Mouse (Mus musculus) heart, embryonic 13.5 days (tissue): Measurements from ENCODE around the gene Schip1. TPM values are rescaled to one million over a fixed set of nuclear protein-coding genes. Genes with fewer than 3 reads are reported as not detected.
"Not testable (repeated sequence)": the region's sequence is repeated elsewhere in the genome, so short reads cannot be mapped to it uniquely, and the experiment has no call there.

Experiments used
- ATAC-seq: fragments of 200-750 bp; cut with Nextera tagmentation; 2 replicates; pipeline ENCODE4 v1.8.0; 2017; ENCODE audit warnings: moderate TSS enrichment; ENCODE audit not compliant: insufficient number of reproducible peaks, low FRiP score, low TSS enrichment; ENCODE audit errors: extremely low read depth
- H3K27ac ChIP-seq: fragments of 300-500 bp; sonication (generic); replicated peaks from 2 replicates; pipeline ENCODE4 v1.5.1; 2015; ENCODE audit warnings: moderate library complexity, mild to moderate bottlenecking, inconsistent platforms
- H3K27me3 ChIP-seq: fragments of 300-500 bp; sonication (generic); replicated peaks from 2 replicates; pipeline ENCODE4 v1.6.1; 2015; ENCODE audit warnings: mild to moderate bottlenecking, inconsistent platforms
- H3K36me3 ChIP-seq: fragments of 300-500 bp; sonication (generic); 2 replicates; pipeline ENCODE4 v1.6.1; 2015; ENCODE audit warnings: mild to moderate bottlenecking, inconsistent platforms
- H3K4me1 ChIP-seq: fragments of 300-500 bp; sonication (generic); 2 replicates; pipeline ENCODE4 v1.6.1; 2015; ENCODE audit warnings: inconsistent platforms
- H3K4me2 ChIP-seq: fragments of 300-500 bp; sonication (generic); 2 replicates; pipeline ENCODE4 v1.6.1; 2015; ENCODE audit warnings: inconsistent platforms, mild to moderate bottlenecking, moderate library complexity
- H3K4me3 ChIP-seq: fragments of 300-500 bp; sonication (generic); 2 replicates; pipeline ENCODE4 v1.5.1; 2015; ENCODE audit warnings: moderate library complexity, mild to moderate bottlenecking, inconsistent platforms
- H3K9ac ChIP-seq: fragments of 300-500 bp; sonication (generic); 2 replicates; pipeline ENCODE4 v1.6.1; 2015; ENCODE audit warnings: inconsistent platforms, mild to moderate bottlenecking, moderate library complexity
- H3K9me3 ChIP-seq: fragments of 300-500 bp; sonication (generic); 2 replicates; pipeline ENCODE4 v1.6.1; 2016; ENCODE audit warnings: inconsistent platforms
- WGBS: fragments of 180-500 bp; shearing (Covaris S2); methylation state at CpG from one replicate; pipeline ENCODE4 v1.1.7; 2015; ENCODE audit warnings: mixed read lengths; 5-methylcytosine and 5-hydroxymethylcytosine counted together
- polyA plus RNA-seq: library from polyadenylated mRNA; unstranded; fragments of >200 nt; fragmentation: Nextera tagmentation; extraction: Ambion mirVana; gene quantifications from 2 replicates; pipeline ENCODE4 v1.2.1, GENCODE M21; 2015

Schip1 gene
- polyA plus RNA-seq, 1 experiment from 2014 or later, result 52.4 TPM

- Histone ChIP-seq H3K4me3 (no peak overlapping the region), H3K27ac (no peak overlapping the region), H3K4me1 (peaks cover 9% of the 10 kb centered on the region; the same call in 1 of the 2 replicates), H3K36me3 (no peaks in the 10 kb centered on the region), H3K9me3 (no peaks in the 10 kb centered on the region), H3K27me3 (no peaks in the 10 kb centered on the region), H3K9ac (no peak overlapping the region), H3K4me2 (no peak overlapping the region)
- whole genome bisulfite sequencing, result 65% methylated on average over 9 of the region's 9 CpGs
- no peak for ATAC-seq
Measured at GRCm38 (mm10) chr3:68071395-68072386, 7.1 kb downstream of the Schip1 start.

DNA sequence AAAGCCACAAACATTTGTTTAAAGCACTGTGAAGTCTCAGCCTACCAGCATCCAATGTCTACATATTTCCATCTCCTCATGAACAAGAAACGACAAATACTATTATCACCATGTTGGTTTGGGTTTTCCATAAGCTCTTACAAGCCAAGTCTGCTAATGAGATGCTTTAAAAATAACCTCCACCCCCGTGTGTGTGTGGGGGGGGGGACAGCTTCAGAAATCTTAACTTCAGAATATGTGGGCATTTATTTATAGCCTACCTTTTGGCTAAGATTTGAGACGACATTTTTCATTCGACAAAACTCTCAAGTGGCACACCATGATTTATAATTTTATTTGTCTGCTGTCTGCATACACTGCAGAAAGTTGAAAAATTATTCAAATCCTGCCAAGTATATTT is 12.8 kb downstream of the Schip1 start:
- Histone ChIP-seq H3K36me3 (no peaks in the 10 kb centered on the region), H3K9ac (no peak overlapping the region), H3K4me3 (no peak overlapping the region), H3K4me1 (no peaks in the 10 kb centered on the region), H3K4me2 (no peak overlapping the region), H3K9me3 (no peaks in the 10 kb centered on the region), H3K27ac (no peak overlapping the region), H3K27me3 (no peaks in the 10 kb centered on the region)
- 58% methylated on average over 4 of the region's 4 CpGs for WGBS
- no peak for ATAC-seq

DNA sequence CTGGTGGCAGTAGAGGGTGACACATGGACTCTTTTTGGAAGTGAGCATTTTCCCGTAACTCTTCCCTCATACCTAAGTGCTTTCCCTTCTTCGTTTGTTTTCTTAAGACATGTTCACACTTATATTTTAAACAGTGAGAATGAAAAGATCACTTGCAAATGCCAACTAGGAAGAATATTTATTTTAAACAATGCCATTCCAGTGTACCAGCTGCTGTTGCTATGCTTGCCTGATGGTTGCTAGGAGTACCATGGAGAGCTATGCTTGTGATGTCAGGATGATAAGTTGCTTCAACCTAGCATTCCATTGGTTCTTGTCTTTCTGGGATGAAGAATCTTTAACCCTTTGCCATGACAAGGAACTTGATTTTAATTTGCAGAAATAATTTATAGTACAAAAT is 20.4 kb downstream of the Schip1 start:
- no peak overlapping the region for H3K9ac ChIP-seq

GRCm38 (mm10) chr3:68092108-68092507 is 27.5 kb downstream of the Schip1 start:
- Histone ChIP-seq H3K9ac (no peak overlapping the region), H3K36me3 (no peaks in the 10 kb centered on the region), H3K27me3 (no peaks in the 10 kb centered on the region), H3K4me1 (no peaks in the 10 kb centered on the region), H3K4me3 (no peak overlapping the region), H3K27ac (no peak overlapping the region), H3K4me2 (no peak overlapping the region), H3K9me3 (no peaks in the 10 kb centered on the region)
- WGBS, result 69% methylated on average over 4 of the region's 4 CpGs
- ATAC-seq, result no peak

More for the DNA sequence above, 20.4 kb downstream of the Schip1 start:
- H3K27me3 ChIP-seq, result no peaks in the 10 kb centered on the region
- 77% methylated on average over 2 of the region's 2 CpGs for WGBS
- no peak overlapping the region for H3K4me3 ChIP-seq
- no peak overlapping the region for H3K27ac ChIP-seq
- H3K4me2 ChIP-seq, result no peak overlapping the region
- H3K36me3 ChIP-seq, result no peaks in the 10 kb centered on the region
- no peaks in the 10 kb centered on the region for H3K9me3 ChIP-seq
- H3K4me1 ChIP-seq, result no peaks in the 10 kb centered on the region
- ATAC-seq, result no peak

- no peak for ATAC-seq
- Histone ChIP-seq H3K4me3 (no peak overlapping the region), H3K9ac (no peak overlapping the region), H3K4me2 (no peak overlapping the region), H3K27me3 (no peaks in the 10 kb centered on the region), H3K9me3 (no peaks in the 10 kb centered on the region), H3K27ac (no peak overlapping the region), H3K4me1 (no peaks in the 10 kb centered on the region), H3K36me3 (no peaks in the 10 kb centered on the region)
- WGBS, result 72% methylated on average over 4 of the region's 4 CpGs
Measured at GRCm38 (mm10) chr3:68096724-68097431, 32.3 kb downstream of the Schip1 start.

DNA sequence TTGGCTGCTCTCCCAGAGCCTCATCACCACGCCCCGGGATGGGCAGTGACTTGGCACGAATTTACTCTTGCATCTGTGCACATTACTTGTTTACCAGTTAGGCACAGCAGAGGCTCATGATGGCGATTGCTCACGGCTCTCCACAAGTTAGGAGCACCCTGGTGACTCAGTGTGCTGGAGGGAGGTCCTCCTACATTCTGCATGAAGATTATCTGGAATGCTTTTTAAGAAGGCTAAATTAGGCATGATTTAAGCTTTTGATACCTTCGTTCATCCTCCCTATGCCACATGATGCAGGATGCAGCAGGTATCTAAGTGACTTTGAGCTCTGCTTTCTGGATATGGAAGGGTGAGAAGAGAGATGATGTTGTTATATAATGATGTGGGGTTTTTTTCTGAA is 35.0 kb downstream of the Schip1 start:
- WGBS, result 81% methylated on average over 6 of the region's 6 CpGs

GRCm38 (mm10) chr3:68101343-68101742 is 36.7 kb downstream of the Schip1 start:
- Histone ChIP-seq H3K36me3 (no peaks in the 10 kb centered on the region), H3K27ac (no peak overlapping the region), H3K4me3 (no peak overlapping the region), H3K9ac (no peak overlapping the region), H3K27me3 (no peaks in the 10 kb centered on the region), H3K4me1 (no peaks in the 10 kb centered on the region), H3K9me3 (no peaks in the 10 kb centered on the region), H3K4me2 (no peak overlapping the region)
- ATAC-seq, result no peak
- 60% methylated on average over 4 of the region's 4 CpGs for WGBS

More for the DNA sequence above, 35.0 kb downstream of the Schip1 start:
- not testable (repeated sequence) for H3K4me3 ChIP-seq, H3K4me2 ChIP-seq, H3K27ac ChIP-seq, H3K36me3 ChIP-seq, H3K9me3 ChIP-seq, H3K9ac ChIP-seq, ATAC-seq, H3K27me3 ChIP-seq, H3K4me1 ChIP-seq

DNA sequence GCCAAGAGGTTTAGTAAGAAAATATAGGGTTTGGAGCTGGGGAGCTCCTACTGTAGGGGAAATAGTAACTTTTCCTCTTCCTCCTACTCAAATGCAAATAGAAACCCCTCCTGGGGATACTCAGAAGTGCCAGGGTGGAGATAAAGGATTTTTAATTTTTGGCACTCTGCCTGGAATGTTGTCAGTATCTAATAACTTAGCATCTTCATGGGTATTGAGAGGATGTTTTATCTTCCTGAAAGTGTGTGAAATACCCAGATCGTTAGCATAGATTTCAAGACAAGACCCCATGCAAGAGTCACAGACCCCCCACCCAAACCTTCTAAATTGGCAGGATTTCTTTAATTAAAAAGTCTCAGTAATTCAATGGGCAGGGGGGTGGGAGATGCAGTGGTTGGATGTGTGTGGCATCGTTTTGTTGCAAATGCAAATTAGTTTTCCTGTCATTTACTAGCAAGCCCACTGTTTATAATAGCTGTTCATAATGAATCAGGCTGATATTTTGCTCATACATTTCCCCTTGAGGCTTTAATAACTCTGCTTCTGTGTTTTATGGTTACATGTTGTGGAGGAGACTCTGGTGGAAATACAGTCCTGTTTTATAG is 40.6 kb downstream of the Schip1 start:
- 71% methylated on average over 2 of the region's 2 CpGs for WGBS
- H3K9me3 ChIP-seq, result no peaks in the 10 kb centered on the region
- no peak overlapping the region for H3K4me2 ChIP-seq
- H3K9ac ChIP-seq, result no peak overlapping the region
- ATAC-seq, result no peak
- no peaks in the 10 kb centered on the region for H3K4me1 ChIP-seq
- H3K27ac ChIP-seq, result no peak overlapping the region
- no peaks in the 10 kb centered on the region for H3K27me3 ChIP-seq
- H3K4me3 ChIP-seq, result no peak overlapping the region
- no peaks in the 10 kb centered on the region for H3K36me3 ChIP-seq

- Histone ChIP-seq H3K9ac (no peak overlapping the region), H3K4me2 (no peak overlapping the region), H3K4me1 (peaks cover 11% of the 10 kb centered on the region), H3K36me3 (no peaks in the 10 kb centered on the region), H3K9me3 (no peaks in the 10 kb centered on the region), H3K27me3 (no peaks in the 10 kb centered on the region), H3K4me3 (no peak overlapping the region), H3K27ac (peak overlapping the region; percentile 60)
- ATAC-seq, result no peak
- WGBS, result 14% methylated on average over 5 of the region's 5 CpGs
Measured at GRCm38 (mm10) chr3:68121338-68121737, 56.7 kb downstream of the Schip1 start.

DNA sequence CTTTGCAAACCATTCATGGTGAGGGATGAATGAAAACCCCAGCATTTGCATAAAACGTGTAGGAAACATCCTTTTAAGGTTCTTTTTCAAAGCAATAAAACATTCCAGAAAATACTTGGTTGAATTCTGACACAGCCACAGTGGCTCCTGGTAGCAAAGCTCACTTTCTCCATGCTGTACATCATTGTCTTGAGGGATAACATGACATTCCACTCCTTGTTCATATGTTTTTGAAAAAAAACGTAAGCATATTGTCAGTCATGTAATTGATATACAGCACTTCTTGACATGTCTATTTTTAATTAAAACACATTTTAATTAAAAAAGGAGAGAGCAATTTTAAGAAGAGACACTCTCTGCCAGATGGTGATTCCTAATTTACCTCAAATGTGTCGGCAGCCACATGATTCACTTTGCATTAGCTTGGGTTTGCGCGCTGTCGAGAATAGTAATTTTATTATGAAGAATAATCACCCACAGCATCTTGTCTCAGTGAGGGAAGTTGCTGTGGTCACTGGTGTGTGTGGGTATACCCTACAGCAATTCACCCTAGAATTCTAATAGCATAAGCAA is 61.8 kb downstream of the Schip1 start:
- Histone ChIP-seq H3K4me2 (no peak overlapping the region), H3K9me3 (no peaks in the 10 kb centered on the region), H3K4me3 (no peak overlapping the region), H3K27ac (no peak overlapping the region), H3K4me1 (peaks cover 6% of the 10 kb centered on the region), H3K27me3 (no peaks in the 10 kb centered on the region), H3K36me3 (no peaks in the 10 kb centered on the region), H3K9ac (no peak overlapping the region)
- WGBS, result 60% methylated on average over 6 of the region's 6 CpGs
- no peak for ATAC-seq

- H3K27me3 ChIP-seq, result no peaks in the 10 kb centered on the region
- no peaks in the 10 kb centered on the region for H3K9me3 ChIP-seq
- no peak for ATAC-seq
- no peaks in the 10 kb centered on the region for H3K36me3 ChIP-seq
- no peak overlapping the region for H3K9ac ChIP-seq
- H3K4me3 ChIP-seq, result no peak overlapping the region
- H3K4me1 ChIP-seq, result no peaks in the 10 kb centered on the region
- WGBS, result 79% methylated on average over 1 of the region's 1 CpGs
- H3K4me2 ChIP-seq, result no peak overlapping the region
- no peak overlapping the region for H3K27ac ChIP-seq
Measured at GRCm38 (mm10) chr3:68130386-68130785, 65.8 kb downstream of the Schip1 start.
